Mouse (Mus musculus): ENCODE measurements around the gene Nin.

- TF ChIP-seq CTCF (IDR thresholded peaks at IDR 0.05; ENCODE audit: low read depth, low read length) (no peak), POLR2A (IDR thresholded peaks at IDR 0.05; ENCODE audit: borderline replicate concordance, low read depth, low read length) (no peak)
These were observed at the start of gene Nin for GRCm38 (mm10) chr12:70113351-70113750.

All from bone marrow macrophage, adult 2 months (primary cell).